Mouse (Mus musculus) left cerebral cortex, adult 9 months (tissue): ENCODE measurements at regions not wholly inside any gene's neighbourhood (a gene's known extent, or its start where the extent isn't known, plus 50 kb on each side); places are given as distances from the start of the nearest gene placed in this dataset.
"Not testable (repeated sequence)": the region's sequence is repeated elsewhere in the genome, so short reads cannot be mapped to it uniquely, and the experiment has no call there.

Experiments
- DNase-seq, 2 experiments: peaks; one replicate each; pipeline ENCODE4 v3.0.0; 2022; ENCODE audit warnings: low spot score in 2 of 2

DNA sequence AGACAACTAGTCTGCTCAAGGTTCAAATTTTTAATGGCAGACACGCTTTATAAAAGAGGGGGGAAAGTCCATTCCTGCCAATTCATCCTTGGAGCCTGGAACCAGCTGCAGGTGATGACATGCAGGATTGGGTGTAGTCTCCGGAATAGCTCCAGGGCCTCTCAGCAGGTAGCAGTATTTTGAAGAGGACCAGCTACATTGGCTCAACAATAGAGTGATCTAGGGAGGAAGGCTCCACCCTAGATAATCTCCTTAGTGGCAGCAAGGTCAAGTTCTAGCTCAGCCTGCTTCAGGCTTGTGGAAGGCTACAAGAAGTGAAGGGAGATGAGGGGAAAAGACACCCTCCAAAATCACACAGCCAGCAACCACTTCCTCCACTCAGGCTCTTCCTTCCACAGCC is 1405.1 kb downstream of the 4930444P10Rik start:
- DNase-seq: not testable (repeated sequence)

DNA sequence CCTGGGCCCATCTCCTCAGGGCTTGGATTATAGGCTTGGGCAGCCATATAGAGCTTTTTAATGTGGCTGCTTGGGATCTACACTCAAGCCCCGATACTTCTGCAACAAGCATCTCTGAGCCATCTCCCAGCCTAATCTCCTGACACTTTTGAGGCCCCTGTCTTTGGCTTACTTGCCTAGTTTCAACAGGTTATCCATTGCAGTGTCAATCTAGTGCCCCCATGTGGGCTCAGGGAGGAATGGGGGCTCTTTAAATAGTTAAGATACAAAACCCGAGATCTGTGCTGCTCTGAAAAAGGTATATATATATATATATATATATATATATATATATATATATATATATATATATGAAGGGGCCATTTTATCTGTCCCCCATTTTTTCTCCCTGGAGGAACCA is 1407.0 kb downstream of the 4930444P10Rik start:
- DNase-seq: no peak

DNA sequence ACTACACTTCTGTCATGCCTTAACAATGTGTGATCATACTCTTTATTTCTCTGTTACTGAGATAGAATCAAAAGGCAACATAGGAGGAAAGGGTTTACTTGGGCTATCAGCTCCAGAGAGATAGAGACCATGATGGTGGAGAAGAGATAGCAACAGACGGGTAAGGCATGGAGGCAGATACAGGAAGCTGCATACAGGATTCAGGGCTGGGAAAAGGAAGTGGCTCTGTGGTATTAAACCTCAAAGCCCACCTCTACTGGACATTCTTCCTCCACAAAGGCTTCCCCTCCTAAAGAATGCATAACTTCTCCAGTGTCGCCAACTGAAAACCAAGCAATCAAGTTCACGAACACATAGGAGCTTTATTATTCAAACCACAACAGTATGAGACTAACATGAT is 1412.7 kb downstream of the 4930444P10Rik start:
- DNase-seq: no peak

DNA sequence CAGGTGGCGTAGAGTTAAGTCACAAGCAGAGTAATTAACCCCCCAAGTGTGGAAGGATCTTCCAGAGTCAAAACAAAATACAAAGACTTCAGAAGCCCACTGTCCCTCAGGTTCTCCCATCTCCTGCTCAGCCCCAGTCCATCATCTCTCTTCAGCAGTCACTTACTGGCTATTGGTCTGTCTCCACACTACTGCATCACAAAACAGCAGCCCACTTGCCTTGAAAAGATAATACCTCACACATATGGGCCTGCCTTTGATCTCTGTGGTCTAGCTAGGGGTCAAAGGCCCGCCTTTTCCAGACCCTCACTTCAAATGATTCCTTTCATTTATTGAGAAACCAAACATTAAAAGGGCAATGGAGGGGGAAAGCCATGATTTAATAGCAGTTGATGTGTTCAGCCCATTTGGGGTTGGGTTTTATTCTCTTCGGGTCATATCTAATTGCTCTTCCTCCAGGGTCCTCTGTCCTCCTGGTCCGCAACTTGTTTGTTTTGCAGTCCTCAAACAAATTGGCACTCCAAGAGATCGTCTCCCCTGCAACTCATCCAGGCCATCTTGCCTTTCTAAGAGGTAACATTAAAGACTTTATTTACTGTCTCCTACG is 1420.6 kb downstream of the 4930444P10Rik start:
- no peak for DNase-seq

DNA sequence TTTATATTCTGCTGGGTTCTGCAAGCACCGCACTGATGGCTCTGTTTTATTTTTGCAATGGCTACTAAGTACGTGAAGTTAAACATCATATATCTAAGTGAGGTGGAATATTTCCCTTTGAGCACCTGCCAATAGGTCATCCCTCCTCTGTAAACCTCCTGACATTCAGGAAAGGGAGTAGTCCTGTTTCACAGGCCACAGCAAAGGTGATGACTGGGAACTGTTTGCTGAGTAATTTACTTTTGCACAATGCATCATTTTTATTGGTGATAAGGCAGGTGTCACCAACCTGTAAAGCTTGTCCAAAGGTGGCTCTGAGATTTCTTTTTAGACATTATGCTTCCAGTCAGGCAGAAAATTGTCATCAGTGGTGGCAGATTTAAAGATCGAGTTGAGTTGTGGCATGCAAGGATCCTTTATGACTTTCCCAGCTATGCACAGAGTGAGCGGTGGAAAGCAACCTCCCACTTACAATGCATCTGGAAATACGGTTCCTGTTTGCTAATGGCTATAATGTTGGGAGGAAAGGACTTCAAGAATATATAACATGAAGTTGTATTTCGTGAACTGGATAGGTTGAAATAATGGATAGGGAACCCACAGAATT is 1430.3 kb downstream of the 4930444P10Rik start:
- no peak for DNase-seq

DNA sequence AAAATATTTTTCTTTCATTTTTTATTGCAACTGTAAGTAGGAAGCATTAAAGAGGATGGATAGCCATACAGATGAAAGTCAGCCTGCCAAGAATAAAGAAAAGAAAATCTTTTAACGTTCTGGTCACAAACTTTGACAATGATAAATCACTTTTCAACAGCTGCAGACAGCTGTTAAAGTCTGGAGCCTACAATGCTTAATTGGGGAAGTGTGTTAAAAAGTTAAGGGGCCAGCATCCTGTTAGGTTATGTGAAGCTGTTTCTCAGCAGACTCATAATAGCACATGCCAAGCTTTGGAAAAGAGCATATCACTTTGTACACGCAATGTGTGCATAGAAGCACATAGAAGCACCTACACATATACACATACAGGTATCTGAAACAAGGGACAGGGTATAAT is 1431.3 kb downstream of the 4930444P10Rik start:
- no peak for DNase-seq

DNA sequence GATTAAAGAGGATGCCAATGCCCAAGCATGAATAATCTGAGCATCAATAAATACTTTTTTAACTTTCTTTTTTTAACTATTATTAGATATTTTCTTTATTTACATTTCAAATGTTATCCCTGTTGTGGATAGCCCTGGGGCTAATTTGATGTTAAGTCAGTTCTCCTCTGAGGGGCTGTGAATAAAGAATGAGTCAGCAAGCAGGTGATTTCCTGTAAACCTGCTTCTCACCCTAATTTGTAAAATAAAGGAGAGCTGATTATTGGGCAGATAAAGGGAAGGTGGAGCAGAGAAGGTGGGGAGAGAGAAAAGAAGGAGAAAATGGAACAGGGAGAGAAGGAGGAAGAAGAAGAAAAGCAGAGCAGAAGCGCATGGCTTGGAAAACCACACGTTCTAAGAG is 1442.8 kb downstream of the 4930444P10Rik start:
- DNase-seq: no peak

DNA sequence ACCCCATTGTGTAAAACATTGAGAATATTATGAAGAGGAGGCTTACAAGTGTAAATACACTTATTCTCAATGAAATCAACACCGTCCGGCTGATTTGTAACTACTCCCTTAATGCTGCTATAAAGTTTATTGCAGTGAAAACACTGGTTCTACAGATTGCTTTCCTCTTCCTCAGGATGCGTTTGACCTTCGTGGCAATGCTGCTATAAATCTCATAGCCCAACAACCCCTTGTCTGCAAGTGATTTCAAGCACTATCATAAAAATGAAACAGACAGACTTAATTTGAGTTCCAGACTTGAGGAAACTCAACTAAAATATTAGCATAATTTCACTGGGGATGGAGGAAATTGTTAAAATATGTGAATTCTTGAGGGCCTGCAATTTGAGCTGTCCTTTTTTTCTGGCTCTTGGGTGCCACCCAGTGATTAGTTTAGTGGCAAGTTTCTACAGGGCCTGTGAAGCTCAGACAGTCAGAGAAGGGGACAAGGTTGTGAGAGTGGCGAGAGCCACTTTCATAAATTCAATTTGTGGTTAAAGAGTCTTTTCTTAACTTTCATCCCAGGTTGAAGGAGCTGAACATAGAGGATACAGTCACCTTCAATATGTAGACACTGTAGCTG is 1457.4 kb downstream of the 4930444P10Rik start:
- peak in 1 of 2 experiments; percentile 37 for DNase-seq

DNA sequence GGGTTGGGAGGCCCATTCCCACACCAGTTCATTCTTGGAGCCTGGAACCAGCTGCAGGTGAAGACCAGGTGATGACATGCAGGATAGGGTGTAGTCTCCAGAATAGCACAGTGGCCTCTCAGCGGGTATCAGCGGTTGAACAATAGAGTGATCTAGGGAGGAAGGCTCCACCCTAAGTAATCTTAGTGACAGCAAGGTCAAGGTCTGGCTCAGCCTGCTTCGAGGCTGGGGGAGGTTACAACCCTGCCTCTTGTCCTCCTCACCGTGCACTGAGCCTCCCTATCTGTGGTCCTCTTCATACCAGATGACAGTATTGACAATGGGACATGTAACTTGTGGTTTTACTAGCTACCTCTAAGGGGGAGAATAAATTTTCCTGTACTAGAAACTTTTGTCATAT is 1461.1 kb downstream of the 4930444P10Rik start:
- DNase-seq: no peak

DNA sequence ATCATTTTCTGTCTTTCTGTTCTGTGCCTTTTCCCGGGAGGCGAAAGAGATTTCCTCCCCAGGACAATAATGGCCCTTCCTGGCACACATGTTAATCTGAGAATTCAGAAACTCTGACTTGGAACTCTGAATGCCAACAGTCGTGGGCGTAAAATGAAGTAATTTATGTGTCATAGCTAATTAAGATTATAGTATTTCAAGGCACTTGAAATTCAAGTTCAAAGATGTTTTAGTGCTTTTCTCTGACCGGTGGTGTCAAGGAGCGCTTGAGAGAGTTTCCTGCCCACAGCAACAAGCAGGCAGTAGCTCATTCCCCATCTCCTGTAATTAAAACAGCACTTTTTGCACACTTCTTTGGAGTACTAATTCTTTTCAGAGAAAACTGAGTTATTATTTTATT is 1465.9 kb downstream of the 4930444P10Rik start:
- no peak for DNase-seq

DNA sequence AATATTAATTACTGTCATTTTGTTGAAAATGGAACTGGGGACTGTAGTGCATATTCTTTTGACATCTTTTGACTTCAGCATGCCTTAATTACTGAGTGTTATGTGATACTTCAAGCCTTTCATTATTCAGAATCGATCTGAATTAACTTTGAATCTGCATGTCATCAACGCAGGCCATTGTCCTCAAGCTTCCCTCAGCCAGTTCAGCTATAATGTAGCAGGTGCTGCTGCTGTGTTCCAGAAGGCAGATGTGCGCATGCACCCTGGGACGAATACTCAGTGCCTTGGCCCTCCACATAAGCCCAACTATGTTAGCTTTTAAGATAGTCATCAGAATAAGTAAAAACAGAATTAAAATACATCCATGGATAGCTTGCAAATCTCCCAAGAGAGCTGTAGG is 1466.4 kb downstream of the 4930444P10Rik start:
- no peak for DNase-seq

DNA sequence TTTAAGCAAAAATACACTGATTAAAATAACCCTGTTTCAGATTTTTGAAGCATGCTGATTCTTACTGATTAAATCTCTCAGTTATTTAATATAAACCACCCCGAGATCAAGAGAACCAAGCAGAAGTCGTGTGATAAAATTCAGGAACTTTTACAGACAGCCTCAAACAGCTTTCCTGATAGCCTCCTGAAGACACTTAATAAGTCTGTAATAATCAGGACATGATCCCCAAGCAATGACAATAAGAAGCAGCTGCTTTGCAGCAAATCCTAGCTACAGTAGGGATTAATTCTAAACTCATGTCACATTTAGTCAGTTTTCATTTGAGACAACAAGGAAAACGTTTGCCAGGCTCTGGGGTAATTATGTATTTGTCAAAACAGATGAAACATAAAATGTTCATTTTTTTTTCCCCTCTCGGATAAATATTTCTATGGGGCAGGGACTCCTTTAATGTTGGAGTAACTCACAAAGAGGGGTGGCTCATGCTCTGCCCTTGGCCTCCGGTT is 1472.1 kb downstream of the 4930444P10Rik start:
- DNase-seq: no peak

DNA sequence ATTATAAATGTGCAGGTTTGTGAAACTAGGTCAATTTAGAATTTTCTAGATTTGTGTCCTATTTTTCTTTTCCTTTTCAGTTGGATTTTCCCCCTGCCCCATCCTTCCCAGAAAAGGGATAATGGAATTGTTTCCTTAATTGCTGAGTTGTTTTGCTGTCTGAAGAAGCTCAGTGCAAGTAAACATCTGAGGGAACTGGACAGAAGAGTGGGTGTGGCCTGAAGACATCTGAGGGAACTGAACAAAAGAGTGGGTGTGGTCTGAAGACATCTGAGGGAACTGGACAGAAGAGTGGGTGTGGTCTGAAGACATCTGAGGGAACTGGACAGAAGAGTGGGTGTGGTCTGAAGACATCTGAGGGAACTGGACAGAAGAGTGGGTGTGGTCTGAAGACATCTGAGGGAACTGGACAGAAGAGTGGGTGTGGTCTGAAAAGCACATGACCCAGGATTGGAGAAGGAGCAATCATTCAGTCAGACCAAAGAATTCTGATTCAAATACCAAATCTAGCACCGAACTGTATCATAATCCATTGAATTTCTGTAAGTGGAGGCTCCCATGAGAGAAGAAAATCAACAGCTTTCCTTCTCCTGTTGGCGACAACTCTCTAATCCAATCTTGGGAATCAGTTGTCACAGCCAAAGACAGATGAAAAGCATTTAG is 1479.8 kb downstream of the 4930444P10Rik start:
- no peak for DNase-seq

DNA sequence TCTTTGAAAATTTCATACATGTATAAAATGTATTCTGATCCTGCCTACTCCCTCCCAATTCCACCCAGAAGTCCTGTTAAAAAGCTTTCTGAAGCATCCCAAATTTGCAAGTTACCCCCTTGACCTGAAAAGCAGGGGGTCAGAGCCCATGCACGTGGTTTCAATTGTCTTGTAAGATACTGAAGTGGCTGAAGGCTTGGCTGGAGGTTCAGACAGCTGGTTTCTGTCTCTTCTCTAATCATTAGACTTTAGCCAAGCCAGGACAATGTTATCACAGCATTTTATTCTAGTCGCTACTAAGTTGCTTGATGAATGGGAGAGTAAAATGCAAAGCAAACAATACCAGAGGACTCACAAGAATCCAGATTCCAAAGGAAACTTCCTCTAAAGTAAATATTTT is 1484.1 kb downstream of the 4930444P10Rik start:
- no peak for DNase-seq

DNA sequence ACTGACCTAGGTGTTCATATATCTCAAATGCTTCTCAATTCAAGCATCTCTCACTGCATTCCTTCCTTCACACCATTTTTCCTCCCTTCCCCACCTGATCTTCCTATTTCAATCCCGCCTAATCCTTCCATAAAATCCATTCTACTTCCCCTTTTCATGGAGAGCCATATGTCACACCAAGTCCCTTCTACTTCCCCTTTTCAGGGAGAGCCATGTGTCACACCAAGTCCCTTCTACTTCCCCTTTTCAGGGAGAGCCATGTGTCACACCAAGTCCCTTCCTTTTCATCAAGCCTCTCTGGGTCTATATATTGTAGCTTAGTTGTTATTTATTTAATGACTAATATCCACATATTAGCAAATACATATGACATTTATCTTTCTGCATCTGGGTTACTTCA is 1497.2 kb downstream of the 4930444P10Rik start:
- no peak for DNase-seq

DNA sequence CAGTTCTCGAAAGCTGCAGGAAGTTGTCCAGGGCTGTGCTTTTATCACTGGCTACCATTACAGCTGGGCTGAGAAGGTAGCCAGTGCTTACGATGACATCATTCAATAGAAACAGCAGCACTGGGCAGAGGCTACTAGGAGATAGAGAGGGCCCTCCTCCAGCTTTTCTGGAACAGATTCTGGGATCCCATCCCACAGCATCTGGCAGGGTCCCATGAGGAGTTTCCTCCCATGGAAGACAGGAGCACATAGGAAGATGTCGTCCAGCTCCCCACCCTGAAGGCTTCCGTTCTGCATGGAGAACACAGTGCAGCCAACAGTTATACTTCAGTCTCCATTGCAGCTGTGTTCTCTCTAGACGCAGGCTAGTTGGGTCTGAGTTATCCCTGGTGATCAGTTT is 1503.2 kb downstream of the 4930444P10Rik start:
- no peak for DNase-seq

DNA sequence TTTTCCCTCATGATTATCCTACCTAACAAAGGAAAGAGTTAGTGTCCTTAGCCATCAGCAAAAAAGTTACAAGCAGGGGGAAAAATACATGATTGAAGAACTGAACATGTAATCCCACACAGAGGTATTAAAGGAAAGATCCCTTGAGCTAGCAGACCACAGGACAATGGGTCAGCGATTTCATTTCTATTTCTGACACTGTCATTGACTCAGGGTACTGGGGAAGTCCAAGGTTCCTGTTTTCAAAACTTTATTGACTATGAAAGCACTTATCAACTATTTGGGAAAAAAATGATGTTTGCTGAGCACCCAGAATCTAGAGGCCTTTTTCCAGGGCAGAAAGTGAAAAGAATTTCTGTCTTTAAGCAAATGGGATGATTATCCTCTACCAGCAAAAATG is 1513.7 kb downstream of the 4930444P10Rik start:
- DNase-seq: no peak

DNA sequence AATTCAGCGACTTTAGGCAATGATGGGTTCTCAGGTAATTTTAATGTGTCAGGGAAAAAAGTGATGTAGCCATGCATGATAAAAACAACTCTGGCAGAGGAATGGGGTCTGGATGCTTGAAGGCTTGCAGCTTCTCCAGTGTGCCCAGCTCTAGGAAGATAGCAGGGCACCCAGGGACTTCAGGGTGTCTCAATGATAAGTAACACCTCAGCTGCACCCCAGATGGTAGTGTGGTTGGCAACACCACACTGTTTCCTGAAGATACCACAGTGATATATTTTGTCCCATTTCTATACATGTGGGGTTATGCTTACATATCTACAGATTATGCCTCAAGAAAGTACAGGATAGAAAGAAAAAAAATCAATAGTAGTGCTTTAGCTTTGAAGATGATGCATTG is 1516.9 kb downstream of the 4930444P10Rik start:
- DNase-seq: no peak

DNA sequence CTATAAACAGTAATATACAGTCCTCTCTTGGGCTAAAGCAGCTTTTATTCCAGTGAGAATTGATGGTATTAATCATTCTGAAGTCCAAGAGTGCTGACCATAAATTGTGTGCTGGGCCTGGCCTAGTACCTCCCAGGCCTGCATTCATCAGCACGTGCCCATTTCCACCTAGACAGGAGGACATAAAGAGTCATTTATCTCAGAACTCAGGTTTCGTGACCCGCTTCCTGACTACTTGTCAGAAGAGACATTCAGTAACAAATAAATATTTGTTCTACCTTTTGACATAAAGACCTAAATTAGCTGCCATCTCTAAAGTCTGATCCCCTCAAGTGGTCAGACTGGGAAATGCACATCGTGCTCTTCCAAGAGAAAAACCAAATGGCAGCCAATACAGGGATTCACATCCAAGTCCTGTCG is 1522.6 kb downstream of the 4930444P10Rik start:
- DNase-seq: peak in 1 of 2 experiments; percentile 5

DNA sequence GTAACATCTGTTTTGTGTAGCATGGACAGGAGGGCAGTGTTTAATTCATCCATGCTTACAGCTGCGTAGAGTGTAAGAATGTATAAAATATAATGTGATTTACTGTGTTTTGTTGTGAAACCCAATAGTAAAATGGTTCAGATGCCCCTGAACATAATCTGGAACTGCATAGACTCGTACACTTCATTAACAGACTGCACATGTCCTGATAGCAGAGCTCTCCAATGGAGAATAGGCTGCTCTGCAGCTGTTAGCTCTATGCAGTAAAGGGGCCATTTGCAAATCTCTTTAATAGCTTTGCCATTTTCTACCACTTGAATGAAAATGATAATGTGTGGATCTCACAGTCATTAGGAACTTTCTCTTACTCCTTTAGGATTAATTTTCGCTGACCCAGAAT is 1523.0 kb downstream of the 4930444P10Rik start:
- DNase-seq: no peak

DNA sequence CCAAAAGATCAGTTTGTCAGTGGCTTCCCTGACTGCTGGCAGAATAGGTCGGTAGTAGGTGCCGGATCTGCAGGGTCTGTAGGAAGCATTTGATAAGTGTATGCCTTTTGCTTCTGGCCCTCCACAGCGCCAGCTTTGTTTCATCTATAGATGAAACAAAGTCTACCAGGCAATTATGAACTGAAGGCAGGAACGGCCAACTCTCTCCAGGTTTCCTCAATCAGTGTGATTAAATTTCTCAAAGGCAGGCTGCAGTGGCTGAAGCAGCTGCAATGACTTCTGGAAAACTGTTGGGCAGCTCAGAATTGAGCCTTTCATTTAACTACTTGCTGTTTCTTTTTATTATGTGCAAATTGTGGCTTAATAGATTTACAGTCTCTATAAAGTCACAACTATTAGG is 1526.1 kb downstream of the 4930444P10Rik start:
- DNase-seq: no peak

DNA sequence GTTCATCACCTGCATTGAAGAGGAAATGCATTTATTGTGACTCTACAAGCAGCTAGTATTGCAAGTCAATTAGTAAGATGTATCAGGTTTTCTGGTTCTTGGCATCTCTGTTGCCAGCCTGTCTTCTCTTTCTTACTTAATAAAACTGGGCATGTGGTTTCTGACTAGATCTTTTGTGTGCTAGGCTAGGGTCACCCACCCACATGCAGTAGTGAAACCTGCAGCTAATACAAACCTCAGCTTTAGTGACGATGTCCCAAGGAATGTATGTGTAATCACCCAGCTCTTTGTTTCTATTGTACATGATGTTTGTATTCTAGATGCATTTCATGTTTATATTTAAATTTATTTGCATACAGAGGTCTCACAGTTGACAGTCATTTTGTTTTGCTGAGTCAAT is 1526.7 kb downstream of the 4930444P10Rik start:
- no peak for DNase-seq
